Mouse (Mus musculus): ENCODE results near the gene Tmem52b.
A peak's percentile ranks its signal among the peaks of the same experiment; 100 is the strongest.

The Tmem52b gene

DNA sequence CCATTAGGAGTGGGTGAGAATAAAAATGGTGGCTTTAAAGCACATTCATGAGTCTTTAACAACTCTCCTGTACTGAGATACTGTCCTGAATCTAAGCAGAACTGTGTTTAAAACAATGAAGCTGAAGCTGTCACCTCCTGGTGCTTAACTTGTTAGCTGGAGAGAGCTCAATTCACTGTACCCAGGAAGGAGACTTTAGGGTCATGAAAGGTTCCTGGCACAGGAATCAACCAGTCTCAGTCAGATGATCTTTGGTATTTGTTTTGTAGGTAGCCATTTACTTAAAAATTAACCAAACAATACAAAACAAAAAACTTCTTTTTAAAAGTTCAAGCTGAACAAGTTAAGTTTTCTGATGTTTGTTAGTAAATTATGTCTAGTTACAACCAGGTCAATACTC lies 17.9 kb downstream of the Tmem52b start:
- no peak for DNase-seq (ENCODE audit: low spot score in 2 of 2)

DNA sequence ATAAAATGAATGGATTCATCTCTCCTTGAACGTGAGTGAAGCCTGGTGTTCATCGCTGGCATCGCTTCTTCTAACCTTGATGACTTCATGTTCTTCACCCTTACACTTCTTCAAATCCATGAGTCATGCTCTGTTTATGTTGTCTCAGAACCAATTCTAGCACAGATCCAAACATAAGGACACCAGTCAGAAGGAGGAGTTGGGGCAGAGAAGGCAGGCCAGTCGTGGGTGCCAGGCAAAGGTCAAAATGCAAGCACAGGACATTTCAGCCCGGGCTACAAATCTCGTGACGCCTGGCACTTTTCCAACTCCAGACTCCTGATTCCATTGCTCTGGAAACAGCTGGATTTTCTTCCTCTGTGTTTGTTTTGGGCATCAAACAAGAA lies 20.2 kb downstream of the Tmem52b start:
- peak; percentile 51 to 61 for DNase-seq (ENCODE audit: low spot score in 2 of 2)

DNA sequence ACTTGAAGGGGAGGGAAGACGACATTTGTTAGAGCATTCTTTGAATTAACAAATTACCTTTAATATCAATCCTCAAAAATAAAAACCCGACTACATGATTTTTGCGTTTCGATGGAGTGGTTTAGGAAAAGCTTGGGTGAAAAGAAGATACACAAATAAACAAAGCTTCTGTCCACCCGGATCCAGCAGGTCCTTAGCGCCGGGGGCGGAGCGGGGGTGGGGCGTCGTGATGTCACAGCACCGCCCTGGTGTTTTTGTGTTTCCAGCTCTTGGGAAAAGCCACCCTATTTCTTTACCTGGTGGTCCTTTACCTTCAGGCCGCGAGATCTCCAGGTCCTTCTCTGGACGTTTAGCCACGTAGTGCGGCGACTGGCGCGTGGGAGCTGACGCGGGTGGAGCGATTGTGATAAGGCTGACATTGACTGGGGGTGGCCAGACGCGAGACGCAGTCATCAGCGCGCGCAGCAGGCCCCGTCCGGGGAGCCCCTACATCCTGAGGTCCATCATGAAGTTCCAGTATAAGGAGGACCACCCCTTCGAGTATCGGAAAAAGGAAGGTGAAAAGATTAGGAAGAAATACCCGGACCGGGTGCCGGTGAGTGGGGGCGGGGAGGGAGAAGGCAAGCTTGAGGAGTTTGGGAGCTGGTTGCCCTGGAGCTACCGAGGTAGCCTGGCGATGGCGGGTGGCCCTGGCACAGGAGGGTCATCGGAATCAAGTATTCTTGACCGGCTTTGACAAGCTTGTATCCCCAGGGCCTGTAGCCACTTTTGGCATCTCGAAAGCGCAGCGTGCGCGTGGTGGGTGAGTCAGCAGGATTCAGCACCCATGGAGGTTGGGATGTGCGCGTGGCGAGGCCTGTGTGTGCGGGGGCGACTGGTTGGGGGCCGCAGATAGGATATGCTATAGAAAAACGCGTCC lies 20.8 kb downstream of the Tmem52b start, which contains the start of gene Gabarapl1:
Gabarapl1 (plus strand) TSS at position 219 of the 919 bp plus-strand sequence.
- DNase-seq (ENCODE audit: low spot score in 2 of 2) = peak; percentile 77 to 79

DNA sequence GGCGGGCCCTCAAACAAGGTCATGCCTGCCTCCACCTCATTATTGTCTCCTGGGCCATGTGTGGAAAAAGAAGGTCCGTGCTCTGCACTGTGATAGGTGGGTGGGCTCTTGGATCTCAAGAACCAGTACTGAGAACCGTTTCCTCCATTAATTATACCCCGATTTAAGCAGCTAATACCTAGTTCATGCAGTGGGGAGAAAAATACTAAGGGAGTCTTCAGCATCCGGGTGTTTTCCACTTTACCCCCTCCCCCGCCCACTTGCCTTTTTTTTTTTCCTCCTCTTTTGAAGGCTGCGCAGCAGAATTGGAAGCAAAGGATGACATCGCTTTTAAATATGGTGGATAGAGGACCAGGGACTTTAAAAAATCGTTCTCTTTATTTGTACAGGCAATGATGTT lies 21.7 kb downstream of the Tmem52b start:
- DNase-seq (ENCODE audit: low spot score in 2 of 2) = peak in 1 of 2 experiments; percentile 24

DNA sequence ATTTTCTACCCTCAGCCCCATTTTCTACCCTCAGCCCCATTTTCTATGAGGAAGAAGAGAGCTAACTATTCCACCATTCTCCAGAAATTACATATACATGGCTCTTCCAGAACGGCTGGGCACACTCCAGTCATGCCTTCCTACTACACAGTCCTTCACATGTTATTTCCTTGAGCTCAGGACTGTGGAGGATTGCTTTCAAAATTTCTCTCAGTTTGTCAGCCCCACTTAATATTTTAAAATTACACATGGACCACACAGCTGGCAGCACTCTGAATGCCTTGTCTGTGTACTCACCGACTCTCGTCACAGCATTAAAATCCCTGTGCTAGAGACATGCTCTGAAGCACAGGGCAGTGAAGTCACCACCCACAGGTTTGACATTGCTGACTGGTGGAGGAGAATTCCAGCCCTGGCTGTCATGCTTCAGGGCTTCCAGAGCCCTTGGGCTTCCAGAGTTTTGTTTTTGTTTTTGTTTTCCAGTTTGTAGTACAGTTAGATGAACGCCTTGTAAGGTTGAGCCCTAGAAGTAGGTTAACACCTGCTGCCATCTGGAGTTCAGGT lies 22.4 kb downstream of the Tmem52b start:
- no peak for DNase-seq (ENCODE audit: low spot score in 2 of 2)

DNA sequence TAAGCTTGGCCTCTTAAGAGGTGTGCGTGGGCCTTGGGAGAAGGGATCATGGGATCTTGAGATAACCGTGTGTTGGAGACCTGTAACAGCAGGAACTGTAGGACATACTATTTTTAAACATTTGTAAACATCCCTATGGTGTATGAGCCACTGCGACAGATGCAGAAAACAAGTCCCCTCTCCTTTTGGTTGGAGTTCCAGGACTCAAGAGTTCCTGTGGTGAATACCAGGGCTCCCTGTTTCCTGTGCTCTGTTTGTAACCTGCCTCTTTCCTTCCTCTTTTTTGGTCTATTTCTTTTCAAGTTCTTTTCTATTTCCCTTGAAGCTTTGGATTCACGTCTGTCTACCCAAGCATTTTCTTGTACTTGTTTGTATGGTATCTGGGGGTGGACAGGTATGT lies 23.4 kb downstream of the Tmem52b start:
- DNase-seq (ENCODE audit: low spot score in 2 of 2) = no peak

DNA sequence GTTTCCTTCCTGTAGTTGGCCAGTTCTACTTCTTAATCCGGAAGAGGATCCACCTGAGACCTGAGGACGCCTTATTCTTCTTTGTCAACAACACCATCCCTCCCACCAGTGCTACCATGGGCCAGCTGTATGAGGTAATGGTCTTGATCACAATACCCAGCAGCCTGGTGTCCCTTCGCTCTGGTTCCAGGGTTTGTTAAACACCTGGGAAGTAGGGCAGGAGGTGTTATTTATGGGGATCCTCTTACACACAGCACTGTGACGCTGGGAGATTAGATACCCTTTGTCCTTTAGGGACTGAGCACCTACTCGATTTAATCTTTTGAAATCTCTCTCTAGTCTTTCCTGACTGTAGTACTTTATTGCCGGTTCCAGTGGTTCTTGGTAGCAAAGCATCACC lies 26.2 kb downstream of the Tmem52b start:
- DNase-seq (ENCODE audit: low spot score in 2 of 2) = no peak

DNA sequence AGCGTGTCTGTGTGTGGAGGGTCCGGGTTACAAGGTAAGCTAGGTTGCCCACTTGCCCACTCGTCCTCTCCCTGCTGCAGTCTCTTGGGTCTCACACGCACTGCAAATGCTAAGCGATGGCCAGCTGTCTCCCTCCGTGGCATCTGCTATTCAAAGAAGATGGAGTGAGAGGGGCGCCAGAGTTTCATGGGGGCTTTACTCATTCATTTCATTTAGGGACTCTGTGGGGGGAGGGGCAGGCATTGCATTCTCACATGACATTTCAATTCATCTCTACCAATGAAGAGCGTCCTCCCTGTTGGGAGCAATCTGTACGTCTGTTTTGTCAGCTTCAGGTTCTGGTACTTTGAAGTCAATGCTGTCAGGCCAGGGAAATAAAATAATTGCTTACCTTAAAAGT lies 29.6 kb downstream of the Tmem52b start:
- peak in 1 of 2 experiments; percentile 28 for DNase-seq (ENCODE audit: low spot score in 2 of 2)

DNA sequence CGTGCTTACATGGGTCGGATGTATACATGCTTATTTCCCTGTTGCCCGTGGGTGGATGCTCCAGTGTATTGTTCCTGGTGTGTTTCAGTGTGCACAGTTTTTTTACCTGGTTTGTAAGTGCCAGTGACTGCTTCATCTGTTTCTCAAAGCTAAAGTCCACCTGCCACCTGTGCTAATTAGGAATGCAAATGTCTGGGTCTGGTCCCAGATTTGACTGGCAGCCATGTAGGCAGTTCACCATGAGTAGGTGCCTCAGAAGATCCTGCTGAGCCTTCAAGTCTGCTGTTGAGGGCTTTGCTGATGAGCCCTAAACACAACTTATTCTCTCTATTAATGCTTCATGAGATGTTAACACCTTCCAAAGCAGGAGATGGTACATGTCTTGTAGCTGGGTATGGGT lies 30.2 kb downstream of the Tmem52b start:
- no peak for DNase-seq (ENCODE audit: low spot score in 2 of 2)

DNA sequence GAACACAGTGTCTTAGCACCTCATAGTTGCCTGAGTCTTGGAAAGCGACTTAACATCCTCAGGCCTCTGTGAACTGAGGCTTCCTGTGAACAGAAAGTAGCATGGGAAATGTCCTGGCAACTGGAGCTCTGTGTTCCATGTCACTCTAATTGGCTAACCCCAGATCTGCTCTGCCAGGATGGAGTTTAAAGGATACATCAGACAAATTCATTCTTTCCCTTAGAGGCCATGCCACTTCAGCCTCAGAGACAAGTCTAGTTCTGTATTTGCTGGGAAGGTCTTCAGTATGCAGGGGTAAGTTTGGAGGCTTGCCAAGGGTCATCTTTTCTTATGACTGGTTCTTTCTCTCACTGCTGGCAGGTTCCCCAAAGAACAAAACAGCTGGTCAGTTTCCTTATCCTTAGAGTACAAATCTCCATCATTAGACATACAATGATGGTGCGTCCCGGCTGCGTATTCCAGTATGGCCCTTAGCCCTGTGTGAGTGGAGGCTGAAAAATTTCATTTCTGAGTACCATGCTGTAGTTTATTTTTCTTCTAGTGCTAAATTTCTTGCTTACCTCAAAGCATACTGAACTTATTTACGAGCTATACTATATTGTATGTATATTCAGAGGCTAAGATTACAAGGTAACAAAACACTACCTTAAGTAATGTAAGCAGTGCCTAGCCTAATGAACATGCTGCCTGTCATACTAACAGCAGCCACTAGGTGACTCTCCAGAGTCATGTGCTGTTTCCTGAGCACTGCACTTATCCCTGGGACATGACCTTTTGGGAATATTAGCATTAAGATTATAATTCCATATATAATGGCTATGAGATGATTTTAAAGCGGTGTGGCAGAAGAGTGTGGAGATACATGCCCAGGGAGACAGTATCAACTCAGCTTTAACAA lies 31.6 kb downstream of the Tmem52b start:
- DNase-seq (ENCODE audit: low spot score in 2 of 2) = peak; percentile 34 to 70

DNA sequence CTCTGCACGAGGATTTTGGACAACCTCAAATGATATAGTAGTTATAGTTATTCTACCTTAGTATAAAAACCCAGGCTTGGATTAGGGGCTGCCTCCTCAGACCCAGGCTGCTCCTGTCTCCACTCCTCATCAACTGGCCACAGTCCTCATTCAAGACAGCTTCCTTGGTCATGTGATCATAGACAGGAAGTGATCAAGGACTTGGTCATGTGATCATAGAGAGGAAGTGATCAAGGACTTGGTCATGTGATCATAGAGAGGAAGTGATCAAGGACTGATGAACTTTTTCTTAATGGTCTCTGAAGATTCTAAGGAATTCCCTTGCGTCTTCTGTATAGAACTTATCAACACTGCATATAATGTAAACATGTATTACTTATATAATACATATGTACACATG lies 34.9 kb downstream of the Tmem52b start:
- no peak for DNase-seq (ENCODE audit: low spot score in 2 of 2)

DNA sequence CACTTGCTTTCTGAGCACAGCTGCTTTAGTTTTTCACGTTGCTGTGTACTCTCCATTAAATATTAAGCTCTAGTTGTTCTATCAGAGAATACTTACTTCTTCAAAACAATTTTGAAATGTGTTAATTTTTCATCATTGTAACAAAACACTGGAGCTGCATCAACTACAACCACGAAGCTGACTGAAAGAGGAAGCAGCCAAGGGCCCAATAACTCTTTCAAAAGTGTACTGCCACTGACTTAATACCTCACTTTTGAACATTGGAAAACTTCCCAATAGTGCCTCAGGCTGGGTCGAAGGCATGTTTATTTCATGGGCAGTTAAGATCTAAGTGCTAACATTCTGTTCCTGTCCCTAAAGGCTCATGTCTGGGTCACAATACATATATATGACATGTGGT lies 35.7 kb downstream of the Tmem52b start:
- DNase-seq (ENCODE audit: low spot score in 2 of 2) = no peak

DNA sequence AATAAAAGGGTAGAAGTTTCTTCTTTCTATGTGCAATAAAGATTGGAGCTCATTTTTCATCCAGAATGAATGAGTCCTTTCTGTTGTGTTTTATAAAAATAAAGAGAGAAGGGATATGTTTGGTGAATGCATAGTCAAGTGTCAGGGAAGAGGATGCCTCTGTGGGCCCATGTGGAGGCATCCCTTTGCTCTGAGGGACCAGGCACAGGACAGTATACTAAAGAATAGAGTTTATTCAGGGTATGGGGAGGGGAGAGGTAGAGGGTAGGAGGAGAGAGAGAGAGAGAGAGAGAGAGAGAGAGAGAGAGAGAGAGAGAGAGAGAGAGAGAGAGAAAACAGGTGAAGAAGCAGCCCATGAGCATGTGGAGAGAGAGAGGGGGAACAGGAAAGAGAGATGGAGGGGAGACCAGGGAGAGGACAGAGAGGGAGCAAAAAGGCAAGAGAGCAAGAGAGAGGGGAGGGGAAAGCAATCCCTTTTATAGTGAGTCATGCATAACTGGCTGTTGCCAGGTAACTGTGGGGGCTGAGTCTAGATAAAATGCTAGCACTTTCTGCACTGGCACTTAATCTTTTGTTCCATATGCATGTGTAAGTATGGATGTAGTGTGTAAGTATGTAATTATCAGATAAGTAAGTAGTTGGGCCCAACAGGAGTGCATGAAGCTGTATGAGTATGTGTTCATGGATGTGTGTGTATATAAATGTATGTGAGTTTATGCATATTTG lies 45.1 kb downstream of the Tmem52b start:
- no peak for DNase-seq (ENCODE audit: low spot score in 2 of 2)

DNA sequence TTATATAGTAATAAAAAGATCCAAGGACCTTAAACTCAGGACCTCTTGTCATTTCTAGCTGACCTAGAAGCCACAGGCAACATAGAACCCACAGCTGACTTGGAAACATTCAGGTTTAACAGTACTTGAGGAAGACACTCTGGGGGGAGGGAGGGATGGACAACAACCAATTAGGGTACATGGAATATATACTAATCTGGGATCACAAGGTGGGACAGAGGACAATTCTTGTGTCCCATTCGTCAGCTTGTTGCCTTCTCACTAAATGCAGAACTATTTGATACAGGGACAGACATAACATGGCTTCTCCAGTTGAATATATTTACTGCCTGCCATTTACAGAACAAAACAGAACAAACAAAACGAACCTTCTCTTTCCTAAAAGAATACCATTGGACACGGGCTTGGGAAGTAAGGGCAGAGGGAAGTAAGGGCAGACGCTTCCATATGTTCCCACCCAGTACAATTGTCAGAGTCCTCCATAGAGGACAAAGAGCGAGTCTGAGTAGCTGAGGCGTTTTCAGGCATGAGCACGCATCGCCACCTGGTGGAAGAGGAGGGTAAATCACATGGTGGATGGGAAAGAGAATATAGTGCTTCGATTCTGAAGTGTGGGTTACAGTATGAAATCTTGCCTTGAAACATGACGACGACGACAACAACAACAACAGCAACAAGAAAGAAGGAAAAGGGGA lies 46.7 kb downstream of the Tmem52b start:
- DNase-seq (ENCODE audit: low spot score in 2 of 2) = peak in 1 of 2 experiments; percentile 65

DNA sequence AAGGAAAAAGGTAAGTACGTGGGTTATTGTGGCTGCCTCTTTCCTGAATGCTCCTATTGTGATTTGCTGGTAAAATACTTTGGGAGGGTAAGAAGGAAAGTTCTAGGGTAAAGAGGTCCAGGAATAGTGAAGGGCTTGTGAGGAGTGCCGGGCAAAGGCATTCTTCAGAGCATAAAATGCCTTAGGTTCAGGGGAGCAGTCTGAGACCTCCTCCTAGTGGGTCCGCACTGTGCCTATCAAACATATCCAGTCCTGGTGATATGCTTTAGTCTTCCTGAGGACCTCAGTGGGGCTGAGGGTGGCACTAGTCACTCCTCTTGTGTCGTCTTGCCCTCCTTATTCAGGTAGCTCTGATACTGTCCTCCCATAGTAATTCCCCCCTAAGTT lies 47.3 kb downstream of the Tmem52b start:
- no peak for DNase-seq (ENCODE audit: low spot score in 2 of 2)

DNA sequence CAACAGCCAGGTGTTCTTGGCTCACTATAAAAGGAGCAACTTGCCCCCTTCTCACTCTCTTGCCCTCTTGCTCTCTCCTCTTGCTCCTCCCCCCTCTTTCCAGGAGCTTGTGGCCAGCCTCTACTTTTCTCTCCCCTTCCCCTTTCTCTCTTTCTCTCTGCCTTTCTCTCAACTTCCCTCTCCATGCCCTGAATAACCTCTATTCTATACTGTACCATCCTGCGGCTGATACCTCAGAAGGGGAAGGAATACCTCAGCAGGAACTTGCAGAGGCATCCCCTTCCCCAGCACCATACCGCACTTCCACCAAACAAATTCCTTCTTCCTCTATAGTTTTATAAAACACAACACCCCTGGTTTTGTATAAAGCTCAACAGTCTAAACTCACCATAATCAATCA lies 52.9 kb downstream of the Tmem52b start:
- DNase-seq (ENCODE audit: low spot score in 2 of 2) = no peak
